Mouse (Mus musculus) C3H10T1/2 (cell line): ENCODE data around the gene Zfp51. TPM values are rescaled to one million over a fixed set of nuclear protein-coding genes. Genes with fewer than 3 reads are reported as not detected.

Experiments used
- polyA plus RNA-seq, 2 experiments: library from polyadenylated mRNA; unstranded; fragments of >200 nt; fragmentation: generic; extraction: Trizol; gene quantifications; one replicate each; pipeline ENCODE4 v1.2.1; 2012; ENCODE audit warnings: missing spikeins in 2 of 2

Zfp51 gene
- polyA plus RNA-seq, result under 1 TPM; 0.04 to 0.90 TPM

DNA sequence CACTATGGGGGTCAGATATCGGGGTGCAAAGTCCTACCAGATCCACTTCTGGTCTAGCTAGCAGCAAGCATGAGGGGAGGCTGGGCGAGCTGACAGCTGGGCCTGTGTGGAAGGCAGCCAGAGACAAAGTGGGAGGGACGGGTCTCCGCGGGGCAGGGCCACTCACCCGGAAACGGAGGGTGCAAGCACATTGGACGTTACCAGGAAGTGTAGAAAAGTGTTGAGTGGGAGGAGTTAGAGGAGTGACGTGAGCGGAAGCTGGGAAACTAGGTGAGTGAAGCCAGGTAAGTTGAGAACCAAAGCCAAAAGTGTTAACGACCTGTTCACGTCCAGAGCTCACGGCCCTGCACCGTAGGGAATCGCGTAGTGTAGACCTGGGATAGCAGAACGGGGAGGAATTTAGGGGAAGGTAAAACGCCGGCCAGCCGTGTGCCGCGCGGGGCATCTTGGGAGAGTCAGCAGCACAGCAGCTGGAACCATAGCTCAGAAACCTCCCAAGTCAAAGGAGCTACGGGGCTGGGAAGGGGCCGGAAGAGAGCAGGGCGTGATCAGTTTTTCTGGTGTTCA lies at the start of gene Zfp51:
Gene Zfp51, plus strand, starts transcription at position 237 of the 567 bp plus-strand sequence.

DNA sequence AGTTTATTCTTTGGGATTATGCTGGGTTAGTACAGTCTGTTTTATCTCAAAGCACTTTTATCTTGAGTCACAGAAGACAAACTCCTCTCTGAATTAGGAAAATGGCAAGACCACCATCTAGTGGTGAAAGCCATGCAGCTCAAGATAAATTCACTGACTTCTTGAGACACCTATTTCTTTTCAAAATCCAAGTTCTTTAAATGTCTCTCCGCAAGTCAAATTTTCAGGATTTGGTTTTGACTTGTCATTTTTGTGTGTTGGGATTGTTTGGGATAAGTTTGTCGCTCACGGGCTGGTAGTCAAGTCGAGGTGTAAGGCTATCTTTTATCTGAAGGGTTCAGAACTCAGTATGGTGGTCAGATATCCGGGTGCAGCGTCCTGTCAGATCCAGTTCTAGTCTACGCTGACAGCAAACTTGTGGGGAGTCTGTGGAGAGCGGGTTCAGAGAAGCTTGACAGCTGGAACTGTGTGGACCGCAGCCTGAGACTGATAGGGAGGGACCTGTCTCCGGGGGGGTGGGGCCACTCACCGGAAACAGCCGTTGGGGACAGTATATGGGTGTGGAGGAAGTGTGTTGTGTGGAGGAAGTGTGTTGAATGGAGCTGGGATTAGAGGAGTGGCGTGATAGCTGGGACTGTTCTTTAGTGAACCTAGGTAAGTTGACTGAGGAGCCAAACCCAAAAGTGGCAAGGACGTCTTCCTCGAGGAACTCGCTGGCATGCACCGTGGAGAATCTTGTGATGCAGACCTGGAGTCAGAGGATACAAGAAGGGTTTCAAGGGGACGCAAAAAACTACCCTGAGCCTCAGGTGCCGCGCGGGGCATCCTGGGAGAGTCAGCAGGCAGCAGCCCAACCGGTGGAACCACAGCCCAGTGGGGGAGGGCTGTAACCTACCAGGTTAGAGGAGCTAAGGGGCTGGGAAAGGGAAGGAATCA lies 27.2 kb upstream of the Zfp51 start, which contains the start of gene Zfp54:
Gene Zfp54, plus strand, starts transcription at position 564 of the 936 bp plus-strand sequence.

DNA sequence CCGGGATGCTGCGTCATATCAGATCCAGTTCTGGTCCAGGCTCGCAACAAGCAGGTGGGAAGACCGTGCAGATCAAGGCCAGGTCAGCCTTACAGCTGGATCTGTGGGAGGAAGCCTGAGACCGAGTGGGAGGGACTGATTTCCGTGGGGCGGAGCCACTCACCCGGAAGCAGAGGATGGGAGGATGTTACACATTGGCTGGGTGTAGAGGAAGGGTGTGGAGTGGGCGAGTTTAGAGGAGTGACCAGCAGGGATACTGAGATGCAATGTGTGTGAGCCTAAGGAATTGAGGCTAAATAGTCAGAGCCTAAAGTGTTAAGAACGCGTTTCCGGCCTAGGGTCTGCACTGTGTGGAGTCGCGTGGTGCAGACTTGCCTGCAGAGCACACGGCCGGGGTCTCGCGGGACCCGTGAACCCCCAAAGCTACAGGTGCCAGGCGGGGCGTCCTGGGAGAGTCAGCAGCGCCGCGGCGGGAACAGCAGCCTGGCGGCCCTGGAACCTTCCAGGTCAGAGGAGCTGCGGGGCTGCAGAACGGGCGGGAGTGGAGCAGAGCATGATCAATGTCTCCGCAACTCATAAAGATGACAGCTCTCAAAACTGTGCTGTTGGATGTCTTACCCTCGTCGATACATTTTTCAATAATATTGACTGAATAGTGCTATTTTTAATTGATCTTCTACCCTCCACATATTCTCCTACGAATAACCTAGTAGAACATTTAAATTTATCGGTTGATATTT lies 38.8 kb downstream of the Zfp51 start, which contains the start of gene Zfp53:
Gene Zfp53, plus strand, starts transcription at position 239 of the 740 bp plus-strand sequence.

Other genes with a start within 250 kb of the Zfp51 start
- not detected for gene Vmn1r234, start 224.3 kb upstream of the Zfp51 start, polyA plus RNA-seq
- gene Vmn1r235, start 194.0 kb upstream of the Zfp51 start, polyA plus RNA-seq, result not detected
- not detected for gene Vmn1r236, start 167.4 kb upstream of the Zfp51 start, polyA plus RNA-seq
- not detected for gene Vmn1r237, start 138.5 kb upstream of the Zfp51 start, polyA plus RNA-seq
- gene Zfp677, start 66.6 kb upstream of the Zfp51 start, polyA plus RNA-seq, result under 1 TPM; 0.02 to 0.52 TPM
- under 1 TPM; 0.04 to 0.77 TPM for gene Zfp54, start 27.1 kb upstream of the Zfp51 start, polyA plus RNA-seq
- 1 to 10 TPM in 1 of 2 experiments, under 1 TPM in 1; 0.42 to 1.3 TPM for gene Zfp53, start 38.6 kb downstream of the Zfp51 start, polyA plus RNA-seq
- gene Zfp52, start 85.2 kb downstream of the Zfp51 start, polyA plus RNA-seq, result under 1 TPM; 0.12 to 0.86 TPM
- 1 to 10 TPM in 1 of 2 experiments, under 1 TPM in 1; 0.20 to 1.8 TPM for gene Zfp948, start 116.6 kb downstream of the Zfp51 start, polyA plus RNA-seq
- under 1 TPM; 0.01 to 0.71 TPM for gene Zfp983, start 200.2 kb downstream of the Zfp51 start, polyA plus RNA-seq
- gene Gm10226, start 241.5 kb downstream of the Zfp51 start, polyA plus RNA-seq, result 1 to 10 TPM in 1 of 2 experiments, not detected in 1; 1.4 TPM